Mouse (Mus musculus) right cerebral cortex, postnatal 25 days (tissue): ENCODE results near the gene Podnl1.
A peak's percentile ranks its signal among the peaks of the same experiment; 100 is the strongest.

Experiments used
- DNase-seq: peaks from one replicate; pipeline ENCODE4 v3.0.0; 2022

The Podnl1 gene

DNA sequence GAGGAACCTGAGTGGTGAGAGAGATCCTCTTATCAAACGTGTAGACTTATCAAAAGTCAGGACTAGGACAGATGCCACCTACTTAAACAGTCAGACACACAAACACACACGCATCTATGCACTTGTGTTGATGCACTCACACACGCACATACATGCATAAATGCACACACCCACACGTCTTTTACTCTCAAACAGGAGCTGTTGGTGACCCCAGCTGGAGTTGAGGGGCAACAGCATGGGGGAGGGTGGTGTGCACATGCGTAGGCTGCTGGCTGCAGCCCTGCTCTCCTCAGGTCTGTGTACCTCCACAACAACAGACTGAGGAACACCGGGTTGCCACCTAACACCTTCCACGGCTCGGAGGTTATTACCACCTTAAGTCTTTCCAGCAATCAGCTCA, 2.5 kb downstream of the Podnl1 start:
- no peak for DNase-seq

GRCm38 (mm10) chr8:84130806-84131205, 5.0 kb downstream of the Podnl1 start:
- no peak for DNase-seq

GRCm38 (mm10) chr8:84132225-84132624, 6.4 kb downstream of the Podnl1 start:
- no peak for DNase-seq

- DNase-seq: no peak
Measured at GRCm38 (mm10) chr8:84137848-84138247, 12.1 kb downstream of the Podnl1 start.

GRCm38 (mm10) chr8:84140838-84141237, 15.0 kb downstream of the Podnl1 start:
- no peak for DNase-seq

DNA sequence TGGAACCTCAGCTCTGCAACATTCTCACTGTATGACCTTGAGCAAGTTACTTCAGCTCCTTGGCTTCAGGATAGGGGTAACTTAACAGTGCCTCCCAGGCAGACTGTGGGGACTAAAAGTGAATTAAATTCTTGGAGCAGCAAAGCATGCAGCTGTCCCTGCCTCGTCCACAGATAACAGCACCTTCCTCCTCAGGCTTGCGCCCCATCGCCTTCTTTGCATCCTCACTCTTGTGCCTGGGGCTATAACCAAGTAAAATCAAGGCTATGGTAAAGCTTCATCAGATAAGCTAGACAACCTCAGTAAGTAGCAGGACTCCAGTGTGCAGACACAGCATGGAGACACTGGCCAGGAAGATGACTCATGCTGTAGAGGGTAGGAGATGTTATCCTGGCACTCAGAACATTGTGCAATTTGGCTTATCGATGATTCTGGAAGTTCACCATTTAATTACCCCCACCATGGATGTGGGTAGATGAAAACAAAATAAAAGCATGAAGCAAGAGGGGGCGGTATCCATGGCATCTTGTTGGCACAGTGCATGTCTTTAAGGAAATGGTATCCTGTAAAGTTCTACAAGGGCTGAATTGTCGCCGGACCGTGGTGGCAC, 19.0 kb downstream of the Podnl1 start:
- no peak for DNase-seq

DNA sequence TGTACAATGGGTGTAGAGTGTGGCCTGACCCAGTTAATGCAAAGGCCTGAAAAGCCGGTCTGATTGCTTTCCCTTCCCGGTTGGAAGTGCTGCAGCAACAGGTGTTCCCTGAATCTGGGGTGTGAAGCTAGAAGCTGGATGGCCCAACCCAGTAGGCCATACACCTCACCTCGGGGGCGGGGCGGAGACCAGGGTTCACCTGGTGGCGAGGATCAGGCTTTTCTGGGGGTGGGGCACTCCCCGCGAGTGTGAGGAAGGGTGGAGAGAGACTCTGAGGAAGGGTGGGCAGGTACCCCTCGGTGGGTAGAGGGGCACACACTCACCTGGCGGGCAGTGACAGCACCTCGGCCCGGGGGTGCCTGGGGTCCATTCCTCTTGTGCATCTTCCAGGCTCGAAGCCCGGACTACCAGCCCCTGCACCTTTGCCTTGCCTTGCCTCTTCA, 21.6 kb downstream of the Podnl1 start:
- DNase-seq: no peak

GRCm38 (mm10) chr8:84147769-84148530, 22.2 kb downstream of the Podnl1 start, which contains the start of the genes Cc2d1a and 4930432K21Rik:
Gene Cc2d1a (minus strand): TSS chr8:84147936.
Gene 4930432K21Rik (plus strand): TSS chr8:84148025.
- DNase-seq: peak; percentile 94

- no peak for DNase-seq
Measured at GRCm38 (mm10) chr8:84148531-84148850, 22.7 kb downstream of the Podnl1 start.

- no peak for DNase-seq
Measured at GRCm38 (mm10) chr8:84149181-84149580, 23.4 kb downstream of the Podnl1 start.

DNA sequence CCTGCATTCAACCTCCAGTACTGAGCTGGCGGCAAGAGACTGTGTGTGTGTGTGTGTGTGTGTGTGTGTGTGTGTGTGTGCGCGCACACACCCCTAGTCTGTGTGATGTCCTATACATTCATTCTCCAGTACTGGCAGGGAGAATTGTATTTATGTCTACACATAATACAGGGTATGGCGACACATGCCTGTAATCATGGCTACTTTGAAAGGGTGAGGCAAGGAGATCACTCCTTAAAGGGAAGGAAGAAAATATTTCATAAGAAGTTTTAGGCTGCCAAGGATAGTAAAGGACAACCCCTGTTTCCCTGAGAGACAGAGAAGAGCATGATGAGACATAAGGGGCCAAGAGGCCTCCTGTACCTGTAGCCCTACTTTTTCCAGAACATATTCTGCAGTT, 31.8 kb downstream of the Podnl1 start:
- no peak for DNase-seq

DNA sequence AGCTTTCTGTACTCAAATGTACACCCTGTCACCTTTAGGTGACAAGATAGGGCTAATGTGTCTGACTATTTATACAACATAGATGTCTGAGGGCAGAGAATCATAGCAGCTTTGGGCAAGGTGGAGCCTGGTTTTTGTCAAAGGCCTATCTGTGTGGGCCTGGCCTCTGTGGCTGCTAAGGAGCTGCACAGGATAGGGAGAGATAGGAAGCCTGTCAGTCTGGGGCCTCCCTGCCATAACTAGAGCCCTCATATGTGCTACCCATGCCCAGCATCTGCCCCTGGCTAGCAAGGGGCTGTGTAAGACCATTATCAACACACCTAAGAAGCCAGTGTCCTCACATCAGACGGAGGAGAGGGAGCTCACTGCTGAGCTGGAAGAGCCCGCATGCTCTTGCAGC, 41.9 kb downstream of the Podnl1 start:
- DNase-seq: no peak

DNA sequence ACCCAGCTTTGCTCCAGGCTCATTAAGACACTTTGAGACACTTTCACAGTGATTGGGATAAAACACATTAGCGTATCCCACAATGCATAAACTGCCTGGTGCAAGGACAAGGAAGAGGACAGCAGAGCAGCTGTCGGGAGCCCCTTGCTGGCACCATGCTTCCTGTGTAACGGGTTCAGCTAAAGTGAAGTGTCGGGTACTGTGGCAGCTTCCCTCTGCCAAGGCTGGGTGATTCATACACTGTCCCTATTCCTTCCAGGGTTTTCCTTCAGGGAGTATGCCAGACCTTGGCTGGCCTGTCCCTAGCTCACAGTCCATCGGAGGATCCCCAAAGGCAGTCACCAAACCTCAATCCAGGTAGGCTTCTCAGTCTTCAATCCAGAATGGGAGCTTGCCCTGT, 44.3 kb downstream of the Podnl1 start:
- no peak for DNase-seq

GRCm38 (mm10) chr8:84173861-84174260, 48.1 kb downstream of the Podnl1 start:
- DNase-seq: no peak

- DNase-seq: no peak
Measured at GRCm38 (mm10) chr8:84176560-84176959, 50.8 kb downstream of the Podnl1 start.

GRCm38 (mm10) chr8:84177405-84177804, 51.6 kb downstream of the Podnl1 start:
- DNase-seq: no peak

GRCm38 (mm10) chr8:84178592-84178991, 52.8 kb downstream of the Podnl1 start:
- DNase-seq: no peak

- DNase-seq: no peak
Measured at GRCm38 (mm10) chr8:84179946-84180345, 54.2 kb downstream of the Podnl1 start.

GRCm38 (mm10) chr8:84180530-84181190, 54.9 kb downstream of the Podnl1 start:
- no peak for DNase-seq
